Mouse (Mus musculus) embryonic fibroblast, embryonic 13.5 days (primary cell): ENCODE measurements at regions not wholly inside any gene's neighbourhood (a gene's known extent, or its start where the extent isn't known, plus 50 kb on each side); places are given as distances from the start of the nearest gene placed in this dataset.

Source experiments
- H3K27ac ChIP-seq: 2 replicates; pipeline ENCODE4 v1.5.1; 2012; ENCODE audit warnings: low read length, control low read depth, inconsistent platforms; ENCODE audit not compliant: insufficient read depth
- H3K4me1 ChIP-seq: 2 replicates; pipeline ENCODE4 v1.6.1; 2011; ENCODE audit warnings: low read length; ENCODE audit not compliant: control insufficient read depth, insufficient read depth
- H3K4me3 ChIP-seq: 2 replicates; pipeline ENCODE4 v1.5.1; 2011; ENCODE audit warnings: mild to moderate bottlenecking, control low read depth, low read length; ENCODE audit not compliant: insufficient read depth
- CTCF ChIP-seq: IDR thresholded peaks from 2 replicates; pipeline ENCODE4 v1.5.1; 2011; ENCODE audit warnings: mild to moderate bottlenecking, control low read depth, low read length, moderate library complexity, borderline replicate concordance; ENCODE audit not compliant: insufficient read depth
- POLR2A ChIP-seq: IDR thresholded peaks from 2 replicates; pipeline ENCODE4 v1.6.1; 2011; ENCODE audit warnings: low read depth, mild to moderate bottlenecking, control low read depth, low read length, moderate library complexity

- H3K4me1 ChIP-seq: peaks cover 6% of the 10 kb centered on the region
- H3K27ac ChIP-seq: no peak overlapping the region
- H3K4me3 ChIP-seq: no peak overlapping the region
- TF ChIP-seq CTCF (no peak), POLR2A (no peak)
These were observed 225.5 kb upstream of the Prickle1 start for GRCm38 (mm10) chr15:93821236-93821635.

GRCm38 (mm10) chr15:93812011-93812410 is 216.3 kb upstream of the Prickle1 start:
- H3K4me1 ChIP-seq: no peaks in the 10 kb centered on the region
- no peak for TF ChIP-seq CTCF
- no peak for TF ChIP-seq POLR2A
- no peak overlapping the region for H3K27ac ChIP-seq
- no peak overlapping the region for H3K4me3 ChIP-seq

- no peak for TF ChIP-seq CTCF
- TF ChIP-seq POLR2A: no peak
- Histone ChIP-seq H3K4me1 (no peaks in the 10 kb centered on the region), H3K4me3 (no peak overlapping the region), H3K27ac (no peak overlapping the region)
These were observed 212.3 kb upstream of the Prickle1 start for GRCm38 (mm10) chr15:93807993-93808392.

- no peak overlapping the region for H3K4me3 ChIP-seq
- H3K27ac ChIP-seq: no peak overlapping the region
- TF ChIP-seq POLR2A (no peak), CTCF (no peak)
- H3K4me1 ChIP-seq: no peaks in the 10 kb centered on the region
These were observed 211.8 kb upstream of the Prickle1 start for GRCm38 (mm10) chr15:93807505-93807904.

GRCm38 (mm10) chr15:93804703-93805102 is 209.0 kb upstream of the Prickle1 start:
- Histone ChIP-seq H3K27ac (no peak overlapping the region), H3K4me3 (no peak overlapping the region), H3K4me1 (no peaks in the 10 kb centered on the region)
- no peak for TF ChIP-seq CTCF
- TF ChIP-seq POLR2A: no peak

- H3K27ac ChIP-seq: no peak overlapping the region
- H3K4me3 ChIP-seq: no peak overlapping the region
- TF ChIP-seq CTCF: no peak
- TF ChIP-seq POLR2A: no peak
- H3K4me1 ChIP-seq: no peaks in the 10 kb centered on the region
These were observed 194.8 kb upstream of the Prickle1 start for GRCm38 (mm10) chr15:93790531-93790930.

- Histone ChIP-seq H3K27ac (no peak overlapping the region), H3K4me3 (no peak overlapping the region), H3K4me1 (no peaks in the 10 kb centered on the region)
- TF ChIP-seq POLR2A: no peak
- no peak for TF ChIP-seq CTCF
These were observed 194.1 kb upstream of the Prickle1 start for GRCm38 (mm10) chr15:93789762-93790161.

GRCm38 (mm10) chr15:93787361-93787760 is 191.7 kb upstream of the Prickle1 start:
- TF ChIP-seq CTCF (no peak), POLR2A (no peak)
- Histone ChIP-seq H3K27ac (no peak overlapping the region), H3K4me1 (no peaks in the 10 kb centered on the region), H3K4me3 (no peak overlapping the region)

GRCm38 (mm10) chr15:93785846-93786412 is 190.2 kb upstream of the Prickle1 start:
- Histone ChIP-seq H3K4me3 (no peak overlapping the region), H3K27ac (no peak overlapping the region), H3K4me1 (no peaks in the 10 kb centered on the region)
- TF ChIP-seq POLR2A (no peak), CTCF (no peak)

GRCm38 (mm10) chr15:93783736-93784135 is 188.0 kb upstream of the Prickle1 start:
- Histone ChIP-seq H3K4me1 (no peaks in the 10 kb centered on the region), H3K4me3 (no peak overlapping the region), H3K27ac (no peak overlapping the region)
- no peak for TF ChIP-seq CTCF
- TF ChIP-seq POLR2A: no peak
